Mouse (Mus musculus) bone marrow macrophage, adult 2 months (primary cell): ENCODE data around the gene Kmt2d.

Source experiments
- CTCF ChIP-seq: IDR thresholded peaks from 2 replicates; pipeline ENCODE4 v1.5.1; 2012; ENCODE audit warnings: low read depth, mild to moderate bottlenecking, low read length, moderate library complexity
- POLR2A ChIP-seq: IDR thresholded peaks from 2 replicates; pipeline ENCODE4 v1.6.1; 2012; ENCODE audit warnings: mild to moderate bottlenecking, low read depth, low read length, borderline replicate concordance

DNA sequence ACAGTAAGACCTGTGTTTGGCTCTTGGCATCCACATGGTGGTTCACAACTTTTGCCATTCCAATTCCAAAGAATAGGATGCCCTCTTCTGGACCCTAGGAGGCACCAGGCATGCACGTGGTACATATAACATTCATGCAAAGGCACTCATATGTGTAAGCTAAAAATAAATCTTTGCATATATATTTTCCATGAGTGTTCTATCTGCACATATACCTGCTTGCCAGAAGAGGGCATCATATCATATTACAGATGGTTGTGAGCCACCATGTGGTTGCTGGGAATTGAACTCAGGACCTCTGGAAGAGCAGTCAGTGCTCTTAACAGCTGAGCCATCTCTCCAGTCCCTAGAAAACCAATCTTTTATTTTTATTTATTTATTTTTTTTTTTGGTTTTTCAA lies 30.5 kb upstream of the Kmt2d start:
- no peak for TF ChIP-seq POLR2A
- no peak for TF ChIP-seq CTCF
